Mouse (Mus musculus) common myeloid progenitor, adult 5-6 weeks (primary cell): Measurements from ENCODE around the gene Cpt1b. TPM values are rescaled to one million over a fixed set of nuclear protein-coding genes. Genes with fewer than 3 reads are reported as not detected.

Source experiments
- ATAC-seq: replicated peaks from 2 replicates; pipeline ENCODE4 v1.8.0; 2016; ENCODE audit warnings: low read depth, mild to moderate bottlenecking, moderate TSS enrichment, inconsistent platforms; ENCODE audit not compliant: poor library complexity, severe bottlenecking
- total RNA-seq: library from RNA; stranded (forward); fragments of 200-1000, 187-1606 nt; gene quantifications from 2 replicates; pipeline ENCODE4 v1.2.3, GENCODE M21; 2017

Gene Cpt1b
- total RNA-seq, 1 experiment from 2014 or later = 2.6 TPM

- no peak for ATAC-seq
Measured at GRCm38 (mm10) chr15:89396883-89397282, 28.8 kb downstream of the Cpt1b start.

- ATAC-seq = no peak
Measured at GRCm38 (mm10) chr15:89390081-89390480, 35.6 kb downstream of the Cpt1b start.

- 0 out of 2 replicates have a peak, but pooled peaks have one; percentile 43 for ATAC-seq
Measured at GRCm38 (mm10) chr15:89387127-89387526, 38.5 kb downstream of the Cpt1b start.

GRCm38 (mm10) chr15:89384617-89385016 is 41.0 kb downstream of the Cpt1b start, which contains the start of gene Klhdc7b:
Klhdc7b (plus strand) TSS chr15:89384917.
- ATAC-seq = no peak

GRCm38 (mm10) chr15:89379429-89379828 is 46.2 kb downstream of the Cpt1b start:
- ATAC-seq = peak; percentile 77

GRCm38 (mm10) chr15:89378831-89379401 is 46.7 kb downstream of the Cpt1b start, which contains the start of gene Odf3b:
Odf3b (minus strand) TSS chr15:89379282.
- ATAC-seq = peak; percentile 30

GRCm38 (mm10) chr15:89377938-89378828 is 47.5 kb downstream of the Cpt1b start:
- ATAC-seq = 0 out of 2 replicates have a peak, but pooled peaks have one; percentile 1

GRCm38 (mm10) chr15:89377362-89377761 is 48.3 kb downstream of the Cpt1b start:
- ATAC-seq = no peak

GRCm38 (mm10) chr15:89376957-89377356 is 48.7 kb downstream of the Cpt1b start, which contains the start of gene Tymp:
Tymp (minus strand) TSS chr15:89377039.
- ATAC-seq = no peak

- ATAC-seq = no peak
Measured at GRCm38 (mm10) chr15:89376040-89376439, 49.6 kb downstream of the Cpt1b start.

- no peak for ATAC-seq
Measured at GRCm38 (mm10) chr15:89374801-89375534, 50.7 kb downstream of the Cpt1b start.

- ATAC-seq = no peak
Measured at GRCm38 (mm10) chr15:89374340-89374739, 51.3 kb downstream of the Cpt1b start.

- peak; percentile 51 for ATAC-seq
Measured at GRCm38 (mm10) chr15:89373762-89374248, 51.9 kb downstream of the Cpt1b start, which contains the start of gene Sco2. Sco2 (minus strand) TSS chr15:89373846.

- ATAC-seq = peak; percentile 69
Measured at GRCm38 (mm10) chr15:89373027-89373761, 52.5 kb downstream of the Cpt1b start.

- ATAC-seq = no peak
Measured at GRCm38 (mm10) chr15:89372536-89372935, 53.1 kb downstream of the Cpt1b start.

GRCm38 (mm10) chr15:89372068-89372467 is 53.6 kb downstream of the Cpt1b start:
- ATAC-seq = no peak
